Mouse (Mus musculus): ENCODE measurements around the gene Fut2.
"Not testable (repeated sequence)": the region's sequence is repeated elsewhere in the genome, so short reads cannot be mapped to it uniquely, and the experiment has no call there.

The Fut2 gene

GRCm38 (mm10) chr7:45677627-45678295 lies 11.6 kb upstream of the Fut2 start:
- DNase-seq (ENCODE audit: extremely low spot score): no peak

GRCm38 (mm10) chr7:45668921-45669320 lies 2.7 kb upstream of the Fut2 start:
- DNase-seq (ENCODE audit: extremely low spot score): no peak

GRCm38 (mm10) chr7:45667761-45668160 lies 1.6 kb upstream of the Fut2 start:
- DNase-seq (ENCODE audit: extremely low spot score): no peak

- DNase-seq (ENCODE audit: extremely low spot score): no peak
Observed at GRCm38 (mm10) chr7:45665303-45666138, 673 bp downstream of the Fut2 start.

- not testable (repeated sequence) for DNase-seq (ENCODE audit: extremely low spot score)
Observed at GRCm38 (mm10) chr7:45661702-45662101, 4.5 kb downstream of the Fut2 start.

- no peak for DNase-seq (ENCODE audit: extremely low spot score)
Observed at GRCm38 (mm10) chr7:45660746-45661478, 5.3 kb downstream of the Fut2 start.

- no peak for DNase-seq (ENCODE audit: extremely low spot score)
Observed at GRCm38 (mm10) chr7:45654424-45655047, 11.7 kb downstream of the Fut2 start.

GRCm38 (mm10) chr7:45650484-45650883 lies 15.7 kb downstream of the Fut2 start:
- DNase-seq (ENCODE audit: extremely low spot score): not testable (repeated sequence)

GRCm38 (mm10) chr7:45649351-45649750 lies 16.8 kb downstream of the Fut2 start:
- DNase-seq (ENCODE audit: extremely low spot score): no peak

- no peak for DNase-seq (ENCODE audit: extremely low spot score)
Observed at GRCm38 (mm10) chr7:45646671-45647070, 19.5 kb downstream of the Fut2 start.

GRCm38 (mm10) chr7:45645591-45645971 lies 20.6 kb downstream of the Fut2 start:
- no peak for DNase-seq (ENCODE audit: extremely low spot score)

GRCm38 (mm10) chr7:45644872-45645590 lies 21.2 kb downstream of the Fut2 start:
- no peak for DNase-seq (ENCODE audit: extremely low spot score)

- DNase-seq (ENCODE audit: extremely low spot score): peak; percentile 57
Observed at GRCm38 (mm10) chr7:45644183-45644582, 22.0 kb downstream of the Fut2 start.

- DNase-seq (ENCODE audit: extremely low spot score): peak; percentile 97
Observed at GRCm38 (mm10) chr7:45643441-45644178, 22.6 kb downstream of the Fut2 start.

- DNase-seq (ENCODE audit: extremely low spot score): no peak
Observed at GRCm38 (mm10) chr7:45642503-45643255, 23.5 kb downstream of the Fut2 start.

GRCm38 (mm10) chr7:45642083-45642482 lies 24.1 kb downstream of the Fut2 start:
- DNase-seq (ENCODE audit: extremely low spot score): no peak

- no peak for DNase-seq (ENCODE audit: extremely low spot score)
Observed at GRCm38 (mm10) chr7:45641391-45642040, 24.7 kb downstream of the Fut2 start.

- no peak for DNase-seq (ENCODE audit: extremely low spot score)
Observed at GRCm38 (mm10) chr7:45640191-45640957, 25.8 kb downstream of the Fut2 start.

Measured in embryo, embryonic 9.5 days (tissue).